Mouse (Mus musculus) CH12.LX (cell line): ENCODE data around the gene Ccdc105. TPM values are rescaled to one million over a fixed set of nuclear protein-coding genes. Genes with fewer than 3 reads are reported as not detected.

Experiments used
- DNase-seq: peaks from one replicate; pipeline ENCODE4 v3.0.0-alpha.2; 2013; ENCODE audit errors: extremely low read depth
- H3K27ac ChIP-seq: 2 replicates; pipeline ENCODE4 v1.5.1; 2012; ENCODE audit warnings: low read depth, mild to moderate bottlenecking, control low read depth, moderate library complexity; ENCODE audit not compliant: insufficient read depth
- H3K27me3 ChIP-seq: replicated peaks from 2 replicates; pipeline ENCODE3; 2012; ENCODE audit warnings: inconsistent platforms
- H3K36me3 ChIP-seq, 2 experiments: replicated peaks in 1 of 2; 2 replicates each; pipeline versions ENCODE3 to v1.6.1; 2012; ENCODE audit warnings: inconsistent platforms in 1 of 2, low read length in 1 of 2, mild to moderate bottlenecking in 1 of 2, mixed read lengths in 1 of 2, moderate library complexity in 1 of 2; ENCODE audit not compliant: control insufficient read depth in 1 of 2, insufficient read depth in 1 of 2
- H3K4me1 ChIP-seq, 2 experiments: 2 replicates each; pipeline ENCODE4 v1.6.1; 2012; ENCODE audit warnings: inconsistent platforms in 1 of 2, moderate library complexity in 1 of 2; ENCODE audit not compliant: insufficient read depth in 2 of 2, control insufficient read depth in 1 of 2
- H3K4me2 ChIP-seq: 2 replicates; pipeline ENCODE4 v1.6.1; 2012; ENCODE audit warnings: low read depth, mild to moderate bottlenecking, control low read depth; ENCODE audit not compliant: poor library complexity, insufficient read depth, severe bottlenecking
- H3K4me3 ChIP-seq, 3 experiments: fragments of 150-350 bp in 1 of 3; sonication (generic) in 1 of 3; replicated peaks in 1 of 3; 2 replicates each; pipeline versions ENCODE3 to v1.5.1; 2011 to 2012; ENCODE audit warnings: low read depth in 2 of 3, low read length in 2 of 3, mild to moderate bottlenecking in 2 of 3, moderate library complexity in 2 of 3, control low read depth in 1 of 3, improper control_type of control experiment in 1 of 3, inconsistent platforms in 1 of 3, mixed read lengths in 1 of 3; ENCODE audit not compliant: poor library complexity in 1 of 3
- H3K79me2 ChIP-seq: replicated peaks from 2 replicates; pipeline ENCODE4 v1.6.1; 2012; ENCODE audit warnings: mild to moderate bottlenecking, moderate library complexity; ENCODE audit not compliant: control insufficient read depth, poor library complexity, insufficient read depth, severe bottlenecking; ENCODE audit errors: extremely low read depth
- H3K9ac ChIP-seq: 2 replicates; pipeline ENCODE4 v1.6.1; 2012; ENCODE audit warnings: low read depth, mild to moderate bottlenecking, control low read depth, moderate library complexity; ENCODE audit not compliant: insufficient read depth
- H3K9me3 ChIP-seq: replicated peaks from 2 replicates; pipeline ENCODE3; 2012; ENCODE audit warnings: low read length, inconsistent platforms, mixed read lengths
- BHLHE40 ChIP-seq: IDR thresholded peaks from 2 replicates; pipeline ENCODE4 v1.6.1; 2011; ENCODE audit warnings: mild to moderate bottlenecking, low read depth, low read length, improper control_type of control experiment
- CHD2 ChIP-seq: IDR thresholded peaks from 2 replicates; pipeline ENCODE4 v1.6.1; 2011; ENCODE audit warnings: low read length, improper control_type of control experiment
- CTCF ChIP-seq, 2 experiments: IDR thresholded peaks in 1 of 2; conservative IDR thresholded peaks in 1 of 2; 2 replicates each; pipeline ENCODE4 v1.5.1; 2011 to 2012; ENCODE audit warnings: low read depth in 2 of 2, low read length in 2 of 2, improper control_type of control experiment in 1 of 2, inconsistent platforms in 1 of 2, mild to moderate bottlenecking in 1 of 2, moderate library complexity in 1 of 2
- E2F4 ChIP-seq: IDR thresholded peaks from 2 replicates; pipeline ENCODE4 v1.6.1; 2011; ENCODE audit warnings: low read depth, low read length, improper control_type of control experiment; ENCODE audit not compliant: insufficient replicate concordance
- EP300 ChIP-seq: IDR thresholded peaks from 2 replicates; pipeline ENCODE4 v1.6.1; 2011; ENCODE audit warnings: low read length, improper control_type of control experiment
- ETS1 ChIP-seq: conservative IDR thresholded peaks from 2 replicates; pipeline ENCODE4 v1.6.1; 2012; ENCODE audit warnings: low read depth, mild to moderate bottlenecking, inconsistent platforms, low read length, improper control_type of control experiment, moderate library complexity
- GABPA ChIP-seq: IDR thresholded peaks from 2 replicates; pipeline ENCODE4 v1.6.1; 2012; ENCODE audit warnings: low read depth, low read length, improper control_type of control experiment, inconsistent platforms; ENCODE audit not compliant: insufficient replicate concordance
- HCFC1 ChIP-seq: IDR thresholded peaks from 2 replicates; pipeline ENCODE4 v1.6.1; 2012; ENCODE audit warnings: low read depth, mild to moderate bottlenecking, inconsistent platforms, low read length, improper control_type of control experiment
- IRF4 ChIP-seq: IDR thresholded peaks from 2 replicates; pipeline ENCODE4 v1.6.1; 2014; ENCODE audit warnings: low read depth, mild to moderate bottlenecking, inconsistent platforms, low read length, improper control_type of control experiment
- JUND ChIP-seq: conservative IDR thresholded peaks from 2 replicates; pipeline ENCODE4 v1.6.1; 2011; ENCODE audit warnings: low read depth, low read length, improper control_type of control experiment
- KAT2A ChIP-seq: IDR thresholded peaks from 2 replicates; pipeline ENCODE4 v1.6.1; 2012; ENCODE audit warnings: low read length, improper control_type of control experiment, inconsistent platforms; ENCODE audit not compliant: insufficient replicate concordance
- MXI1 ChIP-seq: IDR thresholded peaks from 2 replicates; pipeline ENCODE4 v1.6.1; 2011; ENCODE audit warnings: mild to moderate bottlenecking, low read depth, low read length, improper control_type of control experiment
- MYC ChIP-seq: IDR thresholded peaks from 2 replicates; pipeline ENCODE4 v1.6.1; 2011; ENCODE audit warnings: low read depth, mild to moderate bottlenecking, improper control_type of control experiment, low read length
- NELFE ChIP-seq: IDR thresholded peaks from 2 replicates; pipeline ENCODE4 v1.6.1; 2011; ENCODE audit warnings: low read depth, low read length, improper control_type of control experiment
- NRF1 ChIP-seq: IDR thresholded peaks from 2 replicates; pipeline ENCODE4 v1.6.1; 2014; ENCODE audit warnings: low read depth, mild to moderate bottlenecking, inconsistent platforms, low read length, improper control_type of control experiment, moderate library complexity
- PAX5 ChIP-seq: IDR thresholded peaks from 2 replicates; pipeline ENCODE4 v1.6.1; 2012; ENCODE audit warnings: low read length, inconsistent platforms, mixed read lengths
- POLR2A ChIP-seq: IDR thresholded peaks from 2 replicates; pipeline ENCODE4 v1.6.1; 2011; ENCODE audit warnings: low read depth, mild to moderate bottlenecking, improper control_type of control experiment, low read length
- RAD21 ChIP-seq: IDR thresholded peaks from 2 replicates; pipeline ENCODE4 v1.6.1; 2011; ENCODE audit warnings: low read depth, mild to moderate bottlenecking, low read length, improper control_type of control experiment, moderate library complexity
- RCOR1 ChIP-seq: conservative IDR thresholded peaks from 2 replicates; pipeline ENCODE4 v1.6.1; 2012; ENCODE audit warnings: low read depth, mild to moderate bottlenecking, inconsistent platforms, low read length, improper control_type of control experiment
- ZKSCAN1 ChIP-seq: IDR thresholded peaks from 2 replicates; pipeline ENCODE4 v1.6.1; 2012; ENCODE audit warnings: low read depth, inconsistent platforms, low read length, improper control_type of control experiment, borderline replicate concordance
- ZNF384 ChIP-seq: IDR thresholded peaks from 2 replicates; pipeline ENCODE4 v1.6.1; 2012; ENCODE audit warnings: low read depth, low read length, improper control_type of control experiment, inconsistent platforms
- dilution Hi-C: fragments of 300-500 bp; cut with MboI; formaldehyde crosslinking; loops from 2 replicates; pipeline ENCODE4 v1.14.3; 2020; ENCODE audit warnings: low sequenced_read_pairs; ENCODE audit not compliant: extremely low pct_unique_long_range_greater_than_20kb, extremely low pct_ligation_motif_present
- in situ Hi-C: fragments of 300-500 bp; cut with MboI; formaldehyde crosslinking; loops from 3 replicates; pipeline ENCODE4 v1.14.3; 2019; ENCODE audit warnings: low sequenced_read_pairs, low pct_ligation_motif_present, low pct_unique_long_range_greater_than_20kb, mixed read lengths
- polyA plus RNA-seq: library from polyadenylated mRNA; unstranded; fragments of >175 nt; gene quantifications from 2 replicates; pipeline ENCODE4 v1.2.1, GENCODE M21; 2012; ENCODE audit warnings: low read depth; ENCODE audit not compliant: insufficient read length
- total RNA-seq, 2 experiments: library from RNA; depleted of rRNA; stranded (reverse); fragments of 300-350 nt in 1 of 2; fragments of >200 nt in 1 of 2; gene quantifications; 2 replicates each; pipeline ENCODE4 v1.2.3; 2012 to 2014

Gene Ccdc105
- total and polyA plus RNA-seq, 3 experiments = not detected

DNA sequence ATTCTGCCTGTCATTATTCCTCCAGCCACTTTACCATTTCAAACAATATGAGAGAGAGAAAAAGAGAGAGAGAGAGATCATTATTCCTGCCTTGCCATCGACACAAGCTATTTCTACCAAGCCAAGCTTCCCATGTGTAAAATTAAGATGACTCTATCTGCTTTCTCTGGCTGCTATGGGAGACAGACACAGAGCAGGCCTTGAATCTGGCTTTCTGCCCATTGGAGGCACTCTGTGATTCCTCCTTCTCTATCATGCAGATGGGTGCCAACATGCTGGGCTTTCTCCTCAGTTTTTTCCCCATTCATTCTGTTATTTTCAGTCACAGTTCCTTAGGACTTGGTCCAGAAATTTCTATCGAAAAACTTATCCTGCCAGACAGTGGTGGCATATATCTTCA, 30.2 kb downstream of the Ccdc105 start:
- H3K36me3 ChIP-seq = no peaks in the 10 kb centered on the region
- no peak overlapping the region for H3K9ac ChIP-seq
- no peaks in the 10 kb centered on the region for H3K9me3 ChIP-seq
- H3K4me2 ChIP-seq = no peak overlapping the region
- no peak for DNase-seq
- no peak overlapping the region for H3K4me3 ChIP-seq
- H3K27me3 ChIP-seq = peaks cover 39% of the 10 kb centered on the region
- in situ Hi-C loops (no loop called here), dilution Hi-C loops (no loop called here)
- no peaks in the 10 kb centered on the region for H3K79me2 ChIP-seq
- no peak overlapping the region for H3K27ac ChIP-seq
- TF ChIP-seq ZKSCAN1 (no peak), BHLHE40 (no peak), PAX5 (no peak), MYC (no peak), EP300 (no peak), RCOR1 (no peak), GABPA (no peak), RAD21 (no peak), CTCF (conservative IDR thresholded peaks at IDR 0.05 in 1 of 2, IDR thresholded peaks at IDR 0.05 in 1 of 2; ENCODE audit: low read depth in 2 of 2, low read length in 2 of 2) (no peak), NELFE (no peak), E2F4 (no peak), JUND (no peak), KAT2A (no peak)
- no peaks in the 10 kb centered on the region for H3K4me1 ChIP-seq

DNA sequence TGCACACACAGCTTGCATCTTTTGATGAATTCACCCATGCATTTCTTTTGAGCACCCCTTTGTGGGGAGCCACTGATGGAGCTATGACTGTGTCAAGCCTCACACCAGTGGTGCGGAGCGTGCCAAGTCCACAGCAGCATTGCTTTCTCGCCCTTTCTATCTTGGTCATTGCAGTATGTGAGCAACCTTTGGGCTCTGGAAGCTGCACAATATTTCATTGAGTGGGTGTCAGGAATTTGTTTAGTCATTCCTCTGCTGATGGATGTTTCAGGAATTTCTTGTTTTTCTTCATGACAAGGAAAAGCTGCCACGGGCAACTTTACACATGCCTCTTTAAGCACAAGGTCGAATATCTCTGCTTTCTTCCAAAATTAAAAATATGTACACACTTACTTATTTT, 30.8 kb downstream of the Ccdc105 start:
- H3K9me3 ChIP-seq = no peaks in the 10 kb centered on the region
- in situ Hi-C loops (no loop called here), dilution Hi-C loops (no loop called here)
- H3K27me3 ChIP-seq = peaks cover 41% of the 10 kb centered on the region
- DNase-seq = no peak
- no peak overlapping the region for H3K9ac ChIP-seq
- H3K79me2 ChIP-seq = no peaks in the 10 kb centered on the region
- H3K4me3 ChIP-seq = no peak overlapping the region
- H3K27ac ChIP-seq = no peak overlapping the region
- no peaks in the 10 kb centered on the region for H3K4me1 ChIP-seq
- no peaks in the 10 kb centered on the region for H3K36me3 ChIP-seq
- no peak overlapping the region for H3K4me2 ChIP-seq
- TF ChIP-seq NRF1 (no peak), ZNF384 (no peak), MXI1 (no peak), IRF4 (no peak), BHLHE40 (no peak), PAX5 (no peak), HCFC1 (no peak), CHD2 (no peak), ETS1 (no peak), GABPA (no peak), POLR2A (no peak)
